Mouse (Mus musculus) heart, embryonic 13.5 days (tissue): ENCODE results near the gene E330021D16Rik. TPM values are rescaled to one million over a fixed set of nuclear protein-coding genes. Genes with fewer than 3 reads are reported as not detected.

ENCODE experiments used
- ATAC-seq: fragments of 200-750 bp; cut with Nextera tagmentation; 2 replicates; pipeline ENCODE4 v1.8.0; 2017; ENCODE audit warnings: moderate TSS enrichment; ENCODE audit not compliant: insufficient number of reproducible peaks, low FRiP score, low TSS enrichment; ENCODE audit errors: extremely low read depth
- H3K27ac ChIP-seq: fragments of 300-500 bp; sonication (generic); replicated peaks from 2 replicates; pipeline ENCODE4 v1.5.1; 2015; ENCODE audit warnings: moderate library complexity, mild to moderate bottlenecking, inconsistent platforms
- H3K27me3 ChIP-seq: fragments of 300-500 bp; sonication (generic); replicated peaks from 2 replicates; pipeline ENCODE4 v1.6.1; 2015; ENCODE audit warnings: mild to moderate bottlenecking, inconsistent platforms
- H3K36me3 ChIP-seq: fragments of 300-500 bp; sonication (generic); 2 replicates; pipeline ENCODE4 v1.6.1; 2015; ENCODE audit warnings: mild to moderate bottlenecking, inconsistent platforms
- H3K4me1 ChIP-seq: fragments of 300-500 bp; sonication (generic); 2 replicates; pipeline ENCODE4 v1.6.1; 2015; ENCODE audit warnings: inconsistent platforms
- H3K4me2 ChIP-seq: fragments of 300-500 bp; sonication (generic); 2 replicates; pipeline ENCODE4 v1.6.1; 2015; ENCODE audit warnings: inconsistent platforms, mild to moderate bottlenecking, moderate library complexity
- H3K4me3 ChIP-seq: fragments of 300-500 bp; sonication (generic); 2 replicates; pipeline ENCODE4 v1.5.1; 2015; ENCODE audit warnings: moderate library complexity, mild to moderate bottlenecking, inconsistent platforms
- H3K9ac ChIP-seq: fragments of 300-500 bp; sonication (generic); 2 replicates; pipeline ENCODE4 v1.6.1; 2015; ENCODE audit warnings: inconsistent platforms, mild to moderate bottlenecking, moderate library complexity
- H3K9me3 ChIP-seq: fragments of 300-500 bp; sonication (generic); 2 replicates; pipeline ENCODE4 v1.6.1; 2016; ENCODE audit warnings: inconsistent platforms
- WGBS: fragments of 180-500 bp; shearing (Covaris S2); methylation state at CpG from one replicate; pipeline ENCODE4 v1.1.7; 2015; ENCODE audit warnings: mixed read lengths; 5-methylcytosine and 5-hydroxymethylcytosine counted together
- polyA plus RNA-seq: library from polyadenylated mRNA; unstranded; fragments of >200 nt; fragmentation: Nextera tagmentation; extraction: Ambion mirVana; gene quantifications from 2 replicates; pipeline ENCODE4 v1.2.1, GENCODE M21; 2015

Gene E330021D16Rik
- polyA plus RNA-seq, 1 experiment from 2014 or later: not detected

- Histone ChIP-seq H3K36me3 (no peaks in the 10 kb centered on the region), H3K9me3 (no peaks in the 10 kb centered on the region), H3K27me3 (no peaks in the 10 kb centered on the region), H3K4me3 (no peak overlapping the region), H3K9ac (no peak overlapping the region), H3K27ac (0 out of 2 replicates have a peak overlapping the region, but pooled peaks have one; percentile 17), H3K4me1 (peaks cover 18% of the 10 kb centered on the region), H3K4me2 (no peak overlapping the region)
- WGBS: 59% methylated on average over 17 of the region's 17 CpGs
- no peak for ATAC-seq
These were observed 3.8 kb upstream of the E330021D16Rik start for GRCm38 (mm10) chr6:136418889-136419835.

GRCm38 (mm10) chr6:136418333-136418848 is 3.0 kb upstream of the E330021D16Rik start:
- Histone ChIP-seq H3K9ac (no peak overlapping the region), H3K27ac (peak overlapping the region; percentile 26; the same call in 1 of the 2 replicates), H3K9me3 (no peaks in the 10 kb centered on the region), H3K4me1 (peaks cover 18% of the 10 kb centered on the region), H3K36me3 (no peaks in the 10 kb centered on the region), H3K27me3 (no peaks in the 10 kb centered on the region), H3K4me3 (no peak overlapping the region), H3K4me2 (peak overlapping the region; percentile 38)
- WGBS: 16% methylated on average over 8 of the region's 8 CpGs
- ATAC-seq: no peak

- no peak for ATAC-seq
- no peaks in the 10 kb centered on the region for H3K9me3 ChIP-seq
- no peak overlapping the region for H3K9ac ChIP-seq
- H3K4me1 ChIP-seq: peaks cover 18% of the 10 kb centered on the region
- peak overlapping the region; percentile 38; the same call in 1 of the 2 replicates for H3K4me2 ChIP-seq
- no peaks in the 10 kb centered on the region for H3K36me3 ChIP-seq
- H3K4me3 ChIP-seq: no peak overlapping the region
- 54% methylated on average over 5 of the region's 5 CpGs for WGBS
- peak overlapping the region; percentile 26; the same call in 1 of the 2 replicates for H3K27ac ChIP-seq
- H3K27me3 ChIP-seq: no peaks in the 10 kb centered on the region
These were observed 2.5 kb upstream of the E330021D16Rik start for GRCm38 (mm10) chr6:136417864-136418263.

- WGBS: 86% methylated on average over 5 of the region's 5 CpGs
- H3K4me2 ChIP-seq: no peak overlapping the region
- ATAC-seq: no peak
These were observed 1.5 kb downstream of the E330021D16Rik start for GRCm38 (mm10) chr6:136413856-136414362.

GRCm38 (mm10) chr6:136407608-136408192 is 7.7 kb downstream of the E330021D16Rik start:
- Histone ChIP-seq H3K9ac (no peak overlapping the region), H3K36me3 (no peaks in the 10 kb centered on the region), H3K4me1 (no peaks in the 10 kb centered on the region), H3K27me3 (no peaks in the 10 kb centered on the region), H3K27ac (no peak overlapping the region), H3K9me3 (no peaks in the 10 kb centered on the region), H3K4me2 (no peak overlapping the region), H3K4me3 (no peak overlapping the region)
- no peak for ATAC-seq
- WGBS: 57% methylated on average over 2 of the region's 2 CpGs

More at GRCm38 (mm10) chr6:136413856-136414362, 1.5 kb downstream of the E330021D16Rik start:
- Histone ChIP-seq H3K9me3 (no peaks in the 10 kb centered on the region), H3K4me1 (peaks cover 11% of the 10 kb centered on the region), H3K36me3 (no peaks in the 10 kb centered on the region), H3K27ac (no peak overlapping the region), H3K4me3 (no peak overlapping the region), H3K9ac (no peak overlapping the region), H3K27me3 (no peaks in the 10 kb centered on the region)

GRCm38 (mm10) chr6:136396860-136397259 is 18.5 kb downstream of the E330021D16Rik start:
- no peaks in the 10 kb centered on the region for H3K4me1 ChIP-seq
- H3K9ac ChIP-seq: no peak overlapping the region
- no peak overlapping the region for H3K27ac ChIP-seq
- H3K36me3 ChIP-seq: no peaks in the 10 kb centered on the region
- peaks cover 14% of the 10 kb centered on the region for H3K9me3 ChIP-seq
- no peak overlapping the region for H3K4me2 ChIP-seq
- 87% methylated on average over 9 of the region's 9 CpGs for WGBS
- H3K27me3 ChIP-seq: no peaks in the 10 kb centered on the region
- H3K4me3 ChIP-seq: no peak overlapping the region
- ATAC-seq: no peak

- no peak overlapping the region for H3K9ac ChIP-seq
- H3K27ac ChIP-seq: no peak overlapping the region
- WGBS: 63% methylated on average over 9 of the region's 9 CpGs
- H3K27me3 ChIP-seq: no peaks in the 10 kb centered on the region
- no peaks in the 10 kb centered on the region for H3K36me3 ChIP-seq
- H3K9me3 ChIP-seq: peaks cover 15% of the 10 kb centered on the region
- H3K4me2 ChIP-seq: no peak overlapping the region
- H3K4me1 ChIP-seq: no peaks in the 10 kb centered on the region
- no peak for ATAC-seq
- no peak overlapping the region for H3K4me3 ChIP-seq
These were observed 25.1 kb downstream of the E330021D16Rik start for GRCm38 (mm10) chr6:136390262-136390661.

- H3K27me3 ChIP-seq: no peaks in the 10 kb centered on the region
- 64% methylated on average over 7 of the region's 7 CpGs for WGBS
- H3K4me1 ChIP-seq: no peaks in the 10 kb centered on the region
- ATAC-seq: no peak
- H3K9ac ChIP-seq: no peak overlapping the region
- no peak overlapping the region for H3K4me2 ChIP-seq
- 0 out of 2 replicates have a peak, but pooled peaks cover 5% of the 10 kb centered on the region for H3K9me3 ChIP-seq
- no peak overlapping the region for H3K27ac ChIP-seq
- no peak overlapping the region for H3K4me3 ChIP-seq
- no peaks in the 10 kb centered on the region for H3K36me3 ChIP-seq
These were observed 30.1 kb downstream of the E330021D16Rik start for GRCm38 (mm10) chr6:136385287-136385686.

GRCm38 (mm10) chr6:136383218-136383617 is 32.2 kb downstream of the E330021D16Rik start:
- Histone ChIP-seq H3K27me3 (no peaks in the 10 kb centered on the region), H3K9ac (no peak overlapping the region), H3K4me1 (no peaks in the 10 kb centered on the region), H3K9me3 (0 out of 2 replicates have a peak, but pooled peaks cover 11% of the 10 kb centered on the region), H3K4me3 (no peak overlapping the region), H3K36me3 (no peaks in the 10 kb centered on the region), H3K4me2 (no peak overlapping the region), H3K27ac (no peak overlapping the region)
- 76% methylated on average over 3 of the region's 3 CpGs for WGBS
- no peak for ATAC-seq

- H3K9ac ChIP-seq: no peak overlapping the region
- no peak overlapping the region for H3K27ac ChIP-seq
- 0 out of 2 replicates have a peak, but pooled peaks cover 6% of the 10 kb centered on the region for H3K9me3 ChIP-seq
- no peaks in the 10 kb centered on the region for H3K36me3 ChIP-seq
- H3K27me3 ChIP-seq: no peaks in the 10 kb centered on the region
- H3K4me2 ChIP-seq: no peak overlapping the region
- no peak for ATAC-seq
- H3K4me1 ChIP-seq: no peaks in the 10 kb centered on the region
- no peak overlapping the region for H3K4me3 ChIP-seq
These were observed 39.3 kb downstream of the E330021D16Rik start for GRCm38 (mm10) chr6:136376097-136376496.

GRCm38 (mm10) chr6:136364430-136365098 is 50.8 kb downstream of the E330021D16Rik start:
- no peaks in the 10 kb centered on the region for H3K36me3 ChIP-seq

More at GRCm38 (mm10) chr6:136364430-136365098, 50.8 kb downstream of the E330021D16Rik start:
- H3K4me3 ChIP-seq: no peak overlapping the region
- 69% methylated on average over 12 of the region's 12 CpGs for WGBS
- H3K27ac ChIP-seq: no peak overlapping the region
- ATAC-seq: no peak
- no peaks in the 10 kb centered on the region for H3K9me3 ChIP-seq
- no peaks in the 10 kb centered on the region for H3K27me3 ChIP-seq
- H3K4me1 ChIP-seq: 0 out of 2 replicates have a peak, but pooled peaks cover 3% of the 10 kb centered on the region
- no peak overlapping the region for H3K9ac ChIP-seq
- H3K4me2 ChIP-seq: no peak overlapping the region
